Mouse (Mus musculus): ENCODE results near the gene Cdhr3. TPM values are rescaled to one million over a fixed set of nuclear protein-coding genes. Genes with fewer than 3 reads are reported as not detected.
A peak's percentile ranks its signal among the peaks of the same experiment; 100 is the strongest.

The Cdhr3 gene
- total and polyA plus RNA-seq, 3 experiments, result 0.34 to 1.8 (median 0.39) TPM

DNA sequence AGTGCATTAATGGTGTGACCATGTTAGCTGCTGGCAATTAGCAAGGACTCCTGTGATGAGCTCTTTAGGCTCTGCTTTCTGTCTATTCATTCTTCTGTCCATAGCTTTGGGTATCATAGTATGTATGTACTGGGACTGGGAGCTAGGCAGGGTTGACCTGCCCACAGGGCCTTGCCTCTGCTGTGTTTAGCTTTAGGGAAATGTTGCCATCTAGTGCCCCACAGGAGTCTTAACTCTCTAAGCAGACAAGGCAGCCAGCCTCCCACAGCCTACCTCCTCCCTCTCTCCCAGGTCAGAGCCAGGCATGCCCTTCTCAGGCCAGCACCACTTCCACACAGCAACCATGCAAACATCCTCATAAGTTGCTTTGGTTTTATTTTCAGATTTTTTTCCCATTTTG, 16.9 kb upstream of the Cdhr3 start:
- H3K36me3 ChIP-seq (ENCODE audit: control insufficient read depth, insufficient read depth, low read length), result peaks cover 6% of the 10 kb centered on the region
- no peaks in the 10 kb centered on the region for H3K79me2 ChIP-seq (replicated peaks; ENCODE audit: control insufficient read depth, insufficient read depth, low read length)
- no peak overlapping the region for H3K9ac ChIP-seq (ENCODE audit: low read depth, low read length)
- DNase-seq, result peak in 1 of 2 experiments; percentile 25
- peaks cover 5% of the 10 kb centered on the region for H3K4me1 ChIP-seq (ENCODE audit: control insufficient read depth, insufficient read depth, low read length)
- H3K27me3 ChIP-seq (ENCODE audit: control insufficient read depth, insufficient read depth, low read length), result no peaks in the 10 kb centered on the region
- intact Hi-C loops (cut with DNase I), result loop anchor here (1.0 to 5.0 kb wide), 3 partner anchors 42 to 197 kb away; no protein-coding TSS in a partner anchor
- peak; percentile 78 for TF ChIP-seq CTCF (IDR thresholded peaks at IDR 0.05)
- TF ChIP-seq EP300 (IDR thresholded peaks at IDR 0.05; ENCODE audit: insufficient read depth, low read depth, low read length), result peak; percentile 91
- no peak for TF ChIP-seq POLR2A (IDR thresholded peaks at IDR 0.05; ENCODE audit: insufficient read depth, low read depth, low read length)
- H3K27ac ChIP-seq, result no peak overlapping the region
- no peak overlapping the region for H3K4me3 ChIP-seq

GRCm38 (mm10) chr12:33106438-33107167, 13.9 kb upstream of the Cdhr3 start:
- Histone ChIP-seq H3K4me1 (ENCODE audit: control insufficient read depth, insufficient read depth, low read length) (peaks cover 4% of the 10 kb centered on the region), H3K79me2 (replicated peaks; ENCODE audit: control insufficient read depth, insufficient read depth, low read length) (no peaks in the 10 kb centered on the region), H3K9ac (ENCODE audit: low read depth, low read length) (no peak overlapping the region), H3K27me3 (ENCODE audit: control insufficient read depth, insufficient read depth, low read length) (no peaks in the 10 kb centered on the region), H3K4me3 (no peak overlapping the region), H3K36me3 (ENCODE audit: control insufficient read depth, insufficient read depth, low read length) (peaks cover 5% of the 10 kb centered on the region), H3K27ac (no peak overlapping the region)
- TF ChIP-seq EP300 (IDR thresholded peaks at IDR 0.05; ENCODE audit: insufficient read depth, low read depth, low read length) (no peak), CTCF (IDR thresholded peaks at IDR 0.05) (no peak), POLR2A (IDR thresholded peaks at IDR 0.05; ENCODE audit: insufficient read depth, low read depth, low read length) (no peak)
- intact Hi-C loops (cut with DNase I), result loop anchor here (5.0 kb wide), 2 partner anchors 39 to 194 kb away; no protein-coding TSS in a partner anchor
- 88% methylated on average over 10 of the region's 10 CpGs for WGBS
- no peak for DNase-seq

GRCm38 (mm10) chr12:33105724-33106123, 13.0 kb upstream of the Cdhr3 start:
- 72% methylated on average over 4 of the region's 4 CpGs for WGBS
- Histone ChIP-seq H3K9ac (ENCODE audit: low read depth, low read length) (no peak overlapping the region), H3K27ac (no peak overlapping the region), H3K79me2 (replicated peaks; ENCODE audit: control insufficient read depth, insufficient read depth, low read length) (no peaks in the 10 kb centered on the region), H3K4me3 (no peak overlapping the region), H3K27me3 (ENCODE audit: control insufficient read depth, insufficient read depth, low read length) (no peaks in the 10 kb centered on the region), H3K4me1 (ENCODE audit: control insufficient read depth, insufficient read depth, low read length) (peaks cover 1% of the 10 kb centered on the region), H3K36me3 (ENCODE audit: control insufficient read depth, insufficient read depth, low read length) (no peaks in the 10 kb centered on the region)
- no peak for DNase-seq
- intact Hi-C loops (cut with DNase I), result loop anchor here (5.0 kb wide), 2 partner anchors 38 to 193 kb away; no protein-coding TSS in a partner anchor
- TF ChIP-seq CTCF (IDR thresholded peaks at IDR 0.05), result no peak
- no peak for TF ChIP-seq POLR2A (IDR thresholded peaks at IDR 0.05; ENCODE audit: insufficient read depth, low read depth, low read length)
- no peak for TF ChIP-seq EP300 (IDR thresholded peaks at IDR 0.05; ENCODE audit: insufficient read depth, low read depth, low read length)

DNA sequence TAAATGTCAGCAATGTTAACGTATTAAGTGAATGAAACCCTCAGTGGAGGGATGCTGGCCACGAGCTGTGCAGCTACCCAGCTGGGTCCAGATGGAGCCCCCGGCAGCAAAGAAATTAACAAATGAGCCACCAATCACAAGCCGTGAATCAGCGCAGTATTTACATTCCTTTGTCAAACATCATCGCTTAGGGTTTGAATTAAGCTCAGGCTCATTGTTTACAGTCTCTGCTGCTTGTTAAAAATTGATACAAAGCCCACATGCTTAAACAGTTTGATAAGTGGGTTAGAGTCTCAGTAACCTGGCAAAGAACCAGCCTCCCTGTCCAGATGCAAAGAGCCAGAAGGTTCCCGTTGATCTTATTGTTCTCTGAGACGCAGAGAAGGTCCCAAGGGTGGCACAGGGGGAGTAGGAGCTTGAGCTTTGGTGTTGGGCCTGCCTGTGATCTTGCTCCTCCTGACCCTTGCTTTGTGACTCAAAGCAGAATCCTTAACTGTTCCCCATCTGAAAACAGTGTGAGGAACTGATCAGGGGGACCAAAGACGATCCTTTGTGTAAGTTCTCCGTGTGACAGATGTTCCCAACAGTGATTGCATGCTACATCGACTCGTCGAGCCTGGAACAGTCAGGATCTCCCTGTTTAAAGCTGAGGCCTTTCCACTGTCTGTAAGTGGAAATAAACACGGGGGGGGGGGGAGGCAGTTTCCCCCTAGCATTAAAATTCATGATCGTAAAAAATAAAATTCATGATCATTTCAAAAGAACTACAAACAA, 9.9 kb upstream of the Cdhr3 start:
- H3K27me3 ChIP-seq (ENCODE audit: control insufficient read depth, insufficient read depth, low read length), result no peaks in the 10 kb centered on the region
- H3K36me3 ChIP-seq (ENCODE audit: control insufficient read depth, insufficient read depth, low read length), result no peaks in the 10 kb centered on the region
- intact Hi-C loops (cut with DNase I), result no loop called here
- 55% methylated on average over 15 of the region's 15 CpGs for WGBS
- TF ChIP-seq CTCF (IDR thresholded peaks at IDR 0.05) (no peak), EP300 (IDR thresholded peaks at IDR 0.05; ENCODE audit: insufficient read depth, low read depth, low read length) (no peak), POLR2A (IDR thresholded peaks at IDR 0.05; ENCODE audit: insufficient read depth, low read depth, low read length) (no peak)
- H3K27ac ChIP-seq, result no peak overlapping the region
- no peak overlapping the region for H3K4me3 ChIP-seq
- no peak overlapping the region for H3K9ac ChIP-seq (ENCODE audit: low read depth, low read length)
- no peak for DNase-seq
- no peaks in the 10 kb centered on the region for H3K79me2 ChIP-seq (replicated peaks; ENCODE audit: control insufficient read depth, insufficient read depth, low read length)
- no peaks in the 10 kb centered on the region; the same call in 1 of the 2 replicates for H3K4me1 ChIP-seq (ENCODE audit: control insufficient read depth, insufficient read depth, low read length)

GRCm38 (mm10) chr12:33101627-33102026, 9.0 kb upstream of the Cdhr3 start:
- intact Hi-C loops (cut with DNase I), result no loop called here
- TF ChIP-seq POLR2A (IDR thresholded peaks at IDR 0.05; ENCODE audit: insufficient read depth, low read depth, low read length), result no peak
- Histone ChIP-seq H3K9ac (ENCODE audit: low read depth, low read length) (no peak overlapping the region), H3K27ac (no peak overlapping the region), H3K36me3 (ENCODE audit: control insufficient read depth, insufficient read depth, low read length) (no peaks in the 10 kb centered on the region), H3K79me2 (replicated peaks; ENCODE audit: control insufficient read depth, insufficient read depth, low read length) (no peaks in the 10 kb centered on the region), H3K27me3 (ENCODE audit: control insufficient read depth, insufficient read depth, low read length) (no peaks in the 10 kb centered on the region), H3K4me1 (ENCODE audit: control insufficient read depth, insufficient read depth, low read length) (no peaks in the 10 kb centered on the region; the same call in 1 of the 2 replicates), H3K4me3 (no peak overlapping the region)
- no peak for DNase-seq
- 84% methylated on average over 8 of the region's 8 CpGs for WGBS

DNA sequence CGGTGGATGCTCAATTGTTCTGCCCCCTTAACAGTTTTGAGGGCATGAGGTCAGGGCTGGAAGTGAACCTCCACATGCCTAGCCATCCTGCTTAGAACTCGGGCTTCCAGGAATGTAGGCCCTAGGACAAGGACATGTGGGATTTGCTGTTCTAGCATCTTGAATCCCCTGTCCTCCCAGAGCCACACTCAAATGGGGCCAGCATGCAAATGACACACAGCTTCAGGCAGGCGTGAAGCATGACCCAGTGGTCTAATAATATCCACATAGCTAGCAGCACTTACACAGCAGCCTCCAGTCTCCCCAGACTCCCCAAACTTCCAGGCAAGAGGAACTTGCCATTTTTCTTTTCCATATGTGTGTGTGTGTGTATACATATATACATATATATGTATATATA, 3.3 kb upstream of the Cdhr3 start:
- H3K4me3 ChIP-seq, result no peak overlapping the region
- H3K9ac ChIP-seq (ENCODE audit: low read depth, low read length), result no peak overlapping the region
- no peaks in the 10 kb centered on the region for H3K79me2 ChIP-seq (replicated peaks; ENCODE audit: control insufficient read depth, insufficient read depth, low read length)
- no peak for TF ChIP-seq EP300 (IDR thresholded peaks at IDR 0.05; ENCODE audit: insufficient read depth, low read depth, low read length)
- no peak for TF ChIP-seq CTCF (IDR thresholded peaks at IDR 0.05)
- no peak for TF ChIP-seq POLR2A (IDR thresholded peaks at IDR 0.05; ENCODE audit: insufficient read depth, low read depth, low read length)
- no peak overlapping the region for H3K27ac ChIP-seq
- H3K36me3 ChIP-seq (ENCODE audit: control insufficient read depth, insufficient read depth, low read length), result no peaks in the 10 kb centered on the region
- DNase-seq, result no peak
- intact Hi-C loops (cut with DNase I), result no loop called here
- H3K27me3 ChIP-seq (ENCODE audit: control insufficient read depth, insufficient read depth, low read length), result no peaks in the 10 kb centered on the region; the same call in 1 of the 2 replicates
- WGBS, result 49% methylated on average over 3 of the region's 3 CpGs
- no peaks in the 10 kb centered on the region for H3K4me1 ChIP-seq (ENCODE audit: control insufficient read depth, insufficient read depth, low read length)
